9 mouse cellular contexts compared by ENCODE assay signal in the genomic region with DNA sequence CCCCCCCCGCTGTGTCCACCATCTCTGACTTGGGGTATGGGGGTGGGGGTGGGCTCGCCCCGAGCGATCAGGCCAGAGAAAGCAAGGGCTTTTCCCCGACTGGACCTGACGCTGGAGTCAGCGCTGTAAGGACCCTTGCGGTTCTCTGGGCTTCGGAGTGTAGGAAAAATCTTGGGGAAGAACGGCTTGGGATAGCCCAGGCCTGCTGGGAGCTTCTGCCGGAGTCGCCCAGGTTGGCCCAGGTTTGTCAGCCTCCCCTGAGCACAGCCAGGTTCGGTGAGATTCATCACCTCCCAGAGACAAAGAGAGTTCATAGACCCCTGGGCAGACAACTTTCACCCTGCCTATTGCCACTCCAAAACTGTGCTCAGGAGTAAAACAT. TPM values are rescaled to one million over a fixed set of nuclear protein-coding genes. Genes with fewer than 3 reads are reported as not detected.
DNase-seq lines count a peak whose midpoint lies in the region; ATAC-seq and TF ChIP-seq lines count a peak whose summit lies in the region.
"Had no signal": no experiment of that assay in that cellular context is flagged by ENCODE, and none has a peak within 500 bp of the region (broad histone marks: within the 10 kb centered on the region; RNA-seq: fewer than 3 reads in every experiment).

No protein-coding gene starts in this region.

- no peak for ATAC-seq in heart, postnatal 0 days (ENCODE audit: insufficient read depth, low read depth)
- ATAC-seq in hindbrain, embryonic 15.5 days (ENCODE audit: low FRiP score, low read depth), result peak; percentile 19; the same call in 1 of the 2 replicates
- peak; percentile 56; the same call in 1 of the 2 replicates for ATAC-seq in midbrain, embryonic 13.5 days

- 30% methylated on average over 12 of the region's 13 CpGs for WGBS in heart, postnatal 0 days
- WGBS in embryonic facial prominence, embryonic 10.5 days, result 5% methylated on average over 13 of the region's 13 CpGs
- 9% methylated on average over 12 of the region's 13 CpGs for WGBS in hindbrain, embryonic 15.5 days
- 3% methylated on average over 12 of the region's 13 CpGs for WGBS in midbrain, embryonic 13.5 days

- H3K4me3 ChIP-seq in heart, postnatal 0 days (ENCODE audit: low read depth, low read length), result peak overlapping the region; percentile 35; the same call in 1 of the 2 replicates
- peak overlapping the region; percentile 61 for H3K4me3 ChIP-seq in embryonic facial prominence, embryonic 10.5 days
- peak overlapping the region; percentile 34; the same call in 1 of the 2 replicates for H3K4me3 ChIP-seq in hindbrain, embryonic 15.5 days
- H3K4me3 ChIP-seq in midbrain, embryonic 13.5 days (replicated peaks), result peak overlapping the region; percentile 38

- H3K9ac ChIP-seq in heart, postnatal 0 days (replicated peaks; ENCODE audit: low read depth, low read length), result no peak overlapping the region
- H3K9ac ChIP-seq in hindbrain, embryonic 15.5 days, result no peak overlapping the region
- peak overlapping the region; percentile 57; the same call in 1 of the 2 replicates for H3K9ac ChIP-seq in midbrain, embryonic 13.5 days (replicated peaks)

- TF ChIP-seq CTCF in heart, postnatal 0 days (IDR thresholded peaks at IDR 0.05; ENCODE audit: low read depth), result no peak

- H3K9me3 ChIP-seq in heart, postnatal 0 days (replicated peaks; ENCODE audit: control insufficient read depth, low read length), result no peaks in the 10 kb centered on the region
- no peaks in the 10 kb centered on the region for H3K9me3 ChIP-seq in embryonic facial prominence, embryonic 10.5 days
- H3K9me3 ChIP-seq in hindbrain, embryonic 15.5 days, result no peaks in the 10 kb centered on the region
- no peaks in the 10 kb centered on the region for H3K9me3 ChIP-seq in midbrain, embryonic 13.5 days

- DNase-seq in heart, postnatal 0 days (ENCODE audit: low spot score), result no peak
- no peak for DNase-seq in heart, adult 9 months (ENCODE audit: low spot score in 2 of 2)
- peak; percentile 43 for DNase-seq in embryonic facial prominence, embryonic 10.5 days (ENCODE audit: low spot score)
- no peak for DNase-seq in ovary, postnatal 36 days (ENCODE audit: low spot score)
- no peak for DNase-seq in adrenal gland, adult 2 months
- no peak for DNase-seq in left cerebral cortex, adult 18-20 months (ENCODE audit: low spot score in 2 of 2)

- H3K4me2 ChIP-seq in heart, postnatal 0 days (ENCODE audit: low read depth, low read length), result no peak overlapping the region; the same call in 1 of the 2 replicates
- peak overlapping the region; percentile 72 for H3K4me2 ChIP-seq in hindbrain, embryonic 15.5 days
- H3K4me2 ChIP-seq in midbrain, embryonic 13.5 days (replicated peaks), result peak overlapping the region; percentile 75

- H3K27ac ChIP-seq in heart, postnatal 0 days (ENCODE audit: low read depth), result no peak overlapping the region
- H3K27ac ChIP-seq in embryonic facial prominence, embryonic 10.5 days (replicated peaks), result peak overlapping the region; percentile 76; the same call in 1 of the 2 replicates
- H3K27ac ChIP-seq in hindbrain, embryonic 15.5 days (replicated peaks), result no peak overlapping the region
- H3K27ac ChIP-seq in midbrain, embryonic 13.5 days, result no peak overlapping the region

- no peak for TF ChIP-seq EP300 in heart, postnatal 0 days (IDR thresholded peaks at IDR 0.05; ENCODE audit: low read depth)

- H3K4me1 ChIP-seq in heart, postnatal 0 days (ENCODE audit: control insufficient read depth, insufficient read depth), result no peaks in the 10 kb centered on the region
- H3K4me1 ChIP-seq in embryonic facial prominence, embryonic 10.5 days, result peaks cover 44% of the 10 kb centered on the region
- peaks cover 15% of the 10 kb centered on the region for H3K4me1 ChIP-seq in hindbrain, embryonic 15.5 days (replicated peaks)
- peaks cover 35% of the 10 kb centered on the region for H3K4me1 ChIP-seq in midbrain, embryonic 13.5 days (replicated peaks)

- no peaks in the 10 kb centered on the region for H3K36me3 ChIP-seq in heart, postnatal 0 days (replicated peaks; ENCODE audit: control insufficient read depth, insufficient read depth, low read length)
- H3K36me3 ChIP-seq in embryonic facial prominence, embryonic 10.5 days (replicated peaks), result peaks cover 33% of the 10 kb centered on the region
- no peaks in the 10 kb centered on the region for H3K36me3 ChIP-seq in hindbrain, embryonic 15.5 days
- peaks cover 12% of the 10 kb centered on the region for H3K36me3 ChIP-seq in midbrain, embryonic 13.5 days

- peaks cover 71% of the 10 kb centered on the region for H3K27me3 ChIP-seq in heart, postnatal 0 days (ENCODE audit: control insufficient read depth, insufficient read depth, low read length)
- peaks cover 52% of the 10 kb centered on the region for H3K27me3 ChIP-seq in embryonic facial prominence, embryonic 10.5 days (replicated peaks; ENCODE audit: low read depth, poor library complexity, severe bottlenecking)
- peaks cover 25% of the 10 kb centered on the region; the same call in 1 of the 2 replicates for H3K27me3 ChIP-seq in hindbrain, embryonic 15.5 days
- H3K27me3 ChIP-seq in midbrain, embryonic 13.5 days, result peaks cover 22% of the 10 kb centered on the region

RNA-seq across cellular contexts. Expression of gene Sall1, which starts 17.8 kb away (rescaled TPM):
- total RNA-seq in heart, postnatal 0 days (2014; rRNA removed; ENCODE audit: low replicate concordance), result 2.3 and 3.9 TPM in 2 replicates
- 1.6 and 2.0 TPM in 2 replicates for polyA plus RNA-seq in heart, postnatal 0 days (2015; fragmentation: Nextera tagmentation; extraction: Ambion mirVana)
- polyA plus RNA-seq in embryonic facial prominence, embryonic 10.5 days (2016; fragmentation: Nextera tagmentation; extraction: Ambion mirVana), result 4.7 and 6.3 TPM in 2 replicates
- 6.0 and 8.1 TPM in 2 replicates for polyA plus RNA-seq in hindbrain, embryonic 15.5 days (2015; fragmentation: Nextera tagmentation; extraction: Ambion mirVana)
- polyA plus RNA-seq in midbrain, embryonic 13.5 days (2015; fragmentation: Nextera tagmentation; extraction: Ambion mirVana), result 9.1 and 11.0 TPM in 2 replicates
- under 1 TPM in 1 of 2 experiments, not detected in 1; 0.17 TPM for total RNA-seq in adrenal gland, adult 2 months (2021)
- 0.02 TPM in 1 of 2 replicates, not detected in the other for polyA plus RNA-seq in adrenal gland, adult 2 months (2012; rRNA removed)
- 10 to 100 TPM; 12.5 to 12.7 TPM for total RNA-seq in left cerebral cortex, adult 18-20 months (2021)
- total RNA-seq: neutrophil, adult 5-6 weeks had no signal
